Mouse (Mus musculus) forebrain, embryonic 12.5 days (tissue): ENCODE results near the gene Pik3ip1. TPM values are rescaled to one million over a fixed set of nuclear protein-coding genes. Genes with fewer than 3 reads are reported as not detected.

Experiments
- ATAC-seq: fragments of 200-750 bp; cut with Nextera tagmentation; 2 replicates; pipeline ENCODE4 v1.8.0; 2017; ENCODE audit warnings: moderate TSS enrichment; ENCODE audit not compliant: low FRiP score
- H3K27ac ChIP-seq: fragments of 300-500 bp; sonication (generic); 2 replicates; pipeline ENCODE4 v1.5.1; 2016; ENCODE audit warnings: mild to moderate bottlenecking
- H3K27me3 ChIP-seq: fragments of 300-500 bp; sonication (generic); 2 replicates; pipeline ENCODE4 v1.6.1; 2016; ENCODE audit warnings: mild to moderate bottlenecking
- H3K36me3 ChIP-seq: fragments of 300-500 bp; sonication (generic); replicated peaks from 2 replicates; pipeline ENCODE4 v1.6.1; 2016; ENCODE audit warnings: mild to moderate bottlenecking
- H3K4me1 ChIP-seq: fragments of 300-500 bp; sonication (generic); 2 replicates; pipeline ENCODE4 v1.6.1; 2016
- H3K4me2 ChIP-seq: fragments of 300-500 bp; sonication (generic); 2 replicates; pipeline ENCODE4 v1.6.1; 2016; ENCODE audit warnings: mild to moderate bottlenecking, moderate library complexity
- H3K4me3 ChIP-seq: fragments of 300-500 bp; sonication (generic); replicated peaks from 2 replicates; pipeline ENCODE4 v1.5.1; 2016; ENCODE audit warnings: mild to moderate bottlenecking
- H3K9ac ChIP-seq: fragments of 300-500 bp; sonication (generic); 2 replicates; pipeline ENCODE4 v1.6.1; 2016; ENCODE audit warnings: mild to moderate bottlenecking
- H3K9me3 ChIP-seq: fragments of 300-500 bp; sonication (generic); 2 replicates; pipeline ENCODE4 v1.6.1; 2016
- WGBS: fragments of 180-500 bp; shearing (Covaris S2); methylation state at CpG from one replicate; pipeline ENCODE4 v1.1.7; 2016; 5-methylcytosine and 5-hydroxymethylcytosine counted together
- polyA plus RNA-seq: library from polyadenylated mRNA; unstranded; fragments of >200 nt; fragmentation: Nextera tagmentation; extraction: Ambion mirVana; gene quantifications from 2 replicates; pipeline ENCODE4 v1.2.1, GENCODE M21; 2016

Pik3ip1 gene
- polyA plus RNA-seq, 1 experiment from 2014 or later = 12.8 TPM

DNA sequence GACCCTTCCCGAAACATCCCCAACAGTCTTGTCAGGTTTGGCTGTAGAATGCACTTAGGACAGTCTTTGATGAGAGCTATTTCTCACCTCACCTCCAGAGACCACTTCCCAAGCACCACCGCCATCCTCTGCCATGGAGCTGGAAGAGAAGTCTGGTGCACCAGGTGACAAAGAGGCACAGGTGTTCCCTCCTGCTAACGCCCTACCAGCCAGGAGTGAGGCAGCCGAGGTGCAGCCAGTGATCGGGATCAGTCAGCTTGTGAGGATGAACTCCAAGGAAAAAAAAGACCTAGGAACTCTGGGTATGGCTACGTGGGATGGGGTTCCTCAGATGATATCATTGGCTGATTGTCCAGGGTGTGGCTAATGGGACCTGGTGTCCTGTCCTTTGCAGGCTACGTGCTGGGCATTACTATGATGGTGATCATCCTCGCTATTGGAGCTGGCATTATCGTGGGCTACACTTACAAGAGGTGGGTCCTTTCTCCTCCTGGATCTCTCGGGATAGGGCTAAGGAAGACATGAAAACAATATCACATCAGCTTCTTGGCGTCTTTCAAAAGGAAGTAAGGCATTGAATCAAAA is 3.0 kb downstream of the Pik3ip1 start:
- no peak overlapping the region for H3K4me2 ChIP-seq
- H3K4me1 ChIP-seq = peaks cover 48% of the 10 kb centered on the region
- no peak overlapping the region for H3K9ac ChIP-seq

DNA sequence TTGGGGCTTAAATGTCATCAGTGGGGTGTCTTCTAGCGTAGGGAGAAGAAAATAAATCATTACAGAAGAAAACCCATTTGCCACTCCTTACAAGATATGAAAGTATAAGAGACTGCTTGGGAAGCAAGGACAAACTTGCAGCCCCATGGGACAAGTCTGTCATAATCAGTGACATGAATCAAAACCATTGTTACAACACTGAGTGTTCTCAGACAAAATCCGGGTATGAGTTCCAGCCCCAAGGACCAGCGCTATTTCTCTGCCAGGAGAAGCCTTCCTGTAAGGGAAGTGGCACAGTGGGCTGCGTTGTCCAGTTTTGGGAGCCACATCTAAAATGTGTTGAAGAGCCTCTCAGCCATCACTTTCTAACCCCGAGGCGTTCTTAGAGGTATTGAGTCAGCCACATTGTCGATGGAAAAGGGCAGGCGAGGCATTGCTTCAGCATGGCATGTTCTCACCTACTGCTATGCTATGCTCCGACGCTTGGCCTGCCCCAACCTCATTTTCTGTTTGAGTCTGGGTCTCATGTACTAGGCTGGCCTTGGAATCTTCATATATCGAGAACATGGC is 4.0 kb downstream of the Pik3ip1 start:
- Histone ChIP-seq H3K4me3 (no peak overlapping the region), H3K4me2 (no peak overlapping the region)

More for the DNA sequence above, 3.0 kb downstream of the Pik3ip1 start:
- 88% methylated on average over 11 of the region's 11 CpGs for WGBS
- Histone ChIP-seq H3K27ac (no peak overlapping the region), H3K4me3 (no peak overlapping the region), H3K36me3 (no peaks in the 10 kb centered on the region), H3K27me3 (peaks cover 11% of the 10 kb centered on the region), H3K9me3 (no peaks in the 10 kb centered on the region)
- ATAC-seq = no peak

DNA sequence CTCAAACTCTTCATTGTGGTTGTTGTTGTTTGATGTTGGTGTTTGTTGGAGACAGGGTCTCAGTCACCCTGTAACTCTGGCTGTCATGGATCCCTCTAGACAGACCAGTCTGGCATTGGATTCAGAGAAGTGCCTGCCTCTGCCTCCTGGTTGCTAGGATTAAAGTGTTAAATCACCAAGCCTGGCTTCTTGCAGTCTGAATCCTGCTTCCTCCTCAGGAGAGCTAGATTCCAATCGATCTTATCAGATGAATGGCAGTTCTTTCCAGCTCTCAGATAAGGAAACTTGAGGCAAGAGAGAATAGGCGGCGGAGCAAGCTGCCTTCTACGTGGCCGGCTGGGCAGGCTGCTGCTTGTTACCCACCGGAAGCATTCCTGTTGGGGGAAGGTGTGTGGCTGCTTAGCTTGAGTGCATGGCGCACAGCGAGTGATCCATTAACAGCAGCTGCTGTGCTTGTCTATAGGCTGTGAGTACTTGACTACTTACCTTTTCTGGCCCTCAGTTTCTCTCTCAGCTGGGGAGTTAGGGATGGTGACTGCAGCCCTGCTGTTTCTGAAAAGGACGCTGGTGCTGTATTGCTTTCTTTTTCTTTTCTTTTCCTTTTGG is 4.6 kb downstream of the Pik3ip1 start:
- H3K9me3 ChIP-seq = no peaks in the 10 kb centered on the region
- 50% methylated on average over 9 of the region's 9 CpGs for WGBS
- H3K9ac ChIP-seq = no peak overlapping the region
- ATAC-seq = no peak
- no peak overlapping the region for H3K27ac ChIP-seq
- peaks cover 48% of the 10 kb centered on the region for H3K4me1 ChIP-seq
- no peak overlapping the region for H3K4me2 ChIP-seq
- peaks cover 6% of the 10 kb centered on the region; the same call in 1 of the 2 replicates for H3K27me3 ChIP-seq
- H3K4me3 ChIP-seq = no peak overlapping the region
- H3K36me3 ChIP-seq = no peaks in the 10 kb centered on the region

More for the DNA sequence above, 4.0 kb downstream of the Pik3ip1 start:
- Histone ChIP-seq H3K9ac (no peak overlapping the region), H3K4me1 (peaks cover 48% of the 10 kb centered on the region), H3K27ac (no peak overlapping the region), H3K27me3 (peaks cover 10% of the 10 kb centered on the region), H3K9me3 (no peaks in the 10 kb centered on the region), H3K36me3 (no peaks in the 10 kb centered on the region)
- ATAC-seq = no peak
- 89% methylated on average over 11 of the region's 11 CpGs for WGBS

DNA sequence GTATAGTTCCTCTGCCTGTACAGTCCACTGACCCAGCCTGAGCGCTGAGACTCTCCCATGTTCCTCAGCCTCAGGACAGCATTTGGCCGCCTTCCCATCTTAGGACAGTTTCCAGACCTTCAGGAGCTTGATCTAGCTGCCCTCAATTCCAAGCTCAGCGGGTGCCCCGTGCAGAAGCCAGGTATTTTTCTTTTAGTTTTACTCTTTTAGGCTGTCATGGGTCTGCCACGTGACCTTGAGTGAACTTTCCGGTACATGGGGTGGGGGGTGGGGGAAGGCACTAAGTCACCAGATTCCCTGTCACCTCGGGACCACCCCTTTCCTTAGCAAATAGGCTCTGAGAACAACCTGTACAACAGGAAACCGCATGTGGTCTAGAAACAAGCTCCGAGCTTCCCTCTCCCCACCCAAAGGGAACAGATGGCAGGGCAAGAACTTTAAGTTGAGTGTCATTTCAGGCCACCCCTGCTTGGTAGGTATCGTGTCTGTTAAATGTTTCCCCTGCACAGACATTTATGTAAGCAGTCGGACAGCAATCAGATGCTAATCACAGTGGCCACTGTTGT is 5.5 kb downstream of the Pik3ip1 start:
- WGBS = 53% methylated on average over 11 of the region's 11 CpGs

DNA sequence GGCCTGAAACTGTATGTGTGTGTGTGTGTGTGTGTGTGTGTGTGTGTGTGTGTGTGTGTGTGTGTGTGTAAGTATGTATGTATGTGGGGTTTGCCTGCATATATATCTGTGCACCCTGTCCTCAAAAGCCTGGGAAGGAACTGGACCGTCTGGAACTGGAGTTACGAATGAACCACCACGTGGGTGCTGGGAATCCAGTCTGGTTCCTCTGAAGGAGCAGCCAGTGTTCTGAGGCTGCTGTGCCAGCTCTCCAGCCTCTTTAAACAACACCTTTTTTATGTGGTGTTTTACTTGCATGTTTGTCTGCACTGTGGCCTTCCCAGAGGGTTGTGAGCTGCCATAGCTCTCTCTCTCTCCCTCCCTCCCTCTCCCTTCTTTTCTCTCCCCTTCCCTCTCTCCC is 6.4 kb downstream of the Pik3ip1 start:
- Histone ChIP-seq H3K27ac (no peak overlapping the region), H3K4me2 (no peak overlapping the region), H3K36me3 (peaks cover 2% of the 10 kb centered on the region), H3K9ac (no peak overlapping the region), H3K9me3 (no peaks in the 10 kb centered on the region), H3K4me1 (peaks cover 35% of the 10 kb centered on the region), H3K27me3 (peaks cover 3% of the 10 kb centered on the region; the same call in 1 of the 2 replicates), H3K4me3 (no peak overlapping the region)
- WGBS = 79% methylated on average over 3 of the region's 3 CpGs
- no peak for ATAC-seq

More for the DNA sequence above, 5.5 kb downstream of the Pik3ip1 start:
- Histone ChIP-seq H3K27me3 (peaks cover 6% of the 10 kb centered on the region; the same call in 1 of the 2 replicates), H3K27ac (no peak overlapping the region), H3K4me1 (peaks cover 43% of the 10 kb centered on the region), H3K4me2 (no peak overlapping the region), H3K36me3 (no peaks in the 10 kb centered on the region), H3K4me3 (no peak overlapping the region), H3K9ac (no peak overlapping the region), H3K9me3 (no peaks in the 10 kb centered on the region)
- no peak for ATAC-seq

DNA sequence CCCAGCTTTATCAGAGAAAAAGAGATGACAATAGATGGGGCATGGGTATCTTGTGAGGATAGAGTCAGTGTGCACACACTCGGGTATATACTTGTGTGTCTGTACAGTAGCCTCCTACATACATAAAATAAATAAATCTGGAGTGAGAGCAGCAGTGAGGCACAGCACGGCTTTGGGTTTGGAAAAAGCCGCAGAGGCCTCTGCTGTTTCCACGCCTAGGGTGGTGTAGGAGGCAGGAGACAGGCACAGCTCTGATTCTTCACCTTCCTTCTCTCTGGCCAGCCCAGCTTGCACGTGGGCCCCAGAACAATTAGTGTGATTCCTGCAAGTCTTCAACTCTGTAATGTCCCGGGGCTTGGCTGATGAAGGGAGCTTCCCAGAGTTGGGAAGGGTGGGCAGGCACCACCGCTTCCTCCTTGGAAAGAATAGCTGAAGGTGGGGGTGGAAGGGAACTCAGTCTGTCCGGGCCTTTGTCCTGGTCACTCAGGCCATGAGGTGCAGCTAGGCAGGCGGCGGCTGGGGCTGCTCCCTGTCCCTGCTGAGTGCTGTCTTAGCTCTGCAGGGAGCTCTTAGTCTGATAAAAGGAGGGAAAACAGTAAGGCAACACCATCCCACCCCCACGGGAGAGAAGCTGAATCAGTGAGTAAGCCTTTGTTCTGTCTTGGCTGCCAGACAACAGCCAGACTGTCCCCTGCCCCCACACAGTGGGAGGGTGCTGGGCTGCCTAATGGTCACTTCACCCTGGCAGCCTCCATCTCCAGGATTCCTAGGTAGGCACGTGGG is 7.2 kb downstream of the Pik3ip1 start:
- 6% methylated on average over 12 of the region's 12 CpGs for WGBS
- Histone ChIP-seq H3K27ac (peak overlapping the region; percentile 83), H3K4me3 (no peak overlapping the region), H3K9me3 (no peaks in the 10 kb centered on the region), H3K4me1 (peaks cover 30% of the 10 kb centered on the region), H3K9ac (peak overlapping the region; percentile 33; the same call in 1 of the 2 replicates), H3K4me2 (peak overlapping the region; percentile 22), H3K36me3 (peaks cover 9% of the 10 kb centered on the region), H3K27me3 (no peaks in the 10 kb centered on the region; the same call in 1 of the 2 replicates)
- peak; percentile 70 for ATAC-seq

DNA sequence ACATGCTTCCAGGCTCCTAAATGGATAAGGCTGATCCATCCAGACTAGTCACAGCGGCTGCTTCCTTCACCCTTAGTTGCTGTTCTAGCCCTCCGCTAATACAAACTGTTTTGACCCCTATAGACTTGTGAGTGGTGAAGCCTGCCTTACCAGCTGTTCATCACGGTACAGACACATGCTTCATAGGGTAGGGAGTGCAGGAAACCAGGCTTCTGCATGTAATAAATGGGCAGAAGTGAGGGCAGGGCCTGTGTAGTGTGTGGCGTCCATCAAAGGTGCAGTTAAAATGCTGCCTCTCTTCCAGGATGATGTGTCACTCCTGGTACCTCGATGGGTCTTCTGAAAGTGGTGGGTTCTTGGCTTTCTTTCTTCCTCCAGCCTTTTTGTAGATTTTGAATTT is 7.8 kb downstream of the Pik3ip1 start:
- Histone ChIP-seq H3K4me1 (peaks cover 25% of the 10 kb centered on the region), H3K4me2 (no peak overlapping the region), H3K4me3 (no peak overlapping the region), H3K27ac (peak overlapping the region; percentile 83), H3K9ac (0 out of 2 replicates have a peak overlapping the region, but pooled peaks have one; percentile 7), H3K9me3 (no peaks in the 10 kb centered on the region), H3K36me3 (peaks cover 12% of the 10 kb centered on the region), H3K27me3 (no peaks in the 10 kb centered on the region; the same call in 1 of the 2 replicates)
- ATAC-seq = 0 out of 2 replicates have a peak, but pooled peaks have one; percentile 34
- WGBS = 52% methylated on average over 5 of the region's 5 CpGs

DNA sequence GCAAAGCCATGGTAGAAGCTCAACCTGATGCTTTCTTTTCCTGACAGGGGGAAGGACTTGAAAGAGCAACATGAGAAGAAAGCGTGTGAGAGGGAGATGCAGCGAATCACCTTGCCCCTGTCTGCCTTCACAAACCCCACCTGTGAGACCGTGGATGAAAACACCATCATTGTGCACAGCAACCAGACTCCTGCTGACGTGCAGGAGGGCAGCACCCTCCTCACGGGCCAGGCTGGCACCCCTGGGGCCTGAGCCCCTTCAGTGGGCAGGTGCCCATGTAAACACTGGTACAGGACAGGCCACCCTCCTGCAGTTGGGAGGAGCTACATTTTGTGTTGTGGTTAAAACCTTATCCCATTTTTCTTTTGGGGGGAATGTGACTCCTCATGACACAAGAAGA is 11.3 kb downstream of the Pik3ip1 start:
- Histone ChIP-seq H3K36me3 (peaks cover 43% of the 10 kb centered on the region), H3K27me3 (no peaks in the 10 kb centered on the region)
- WGBS = 79% methylated on average over 5 of the region's 5 CpGs

DNA sequence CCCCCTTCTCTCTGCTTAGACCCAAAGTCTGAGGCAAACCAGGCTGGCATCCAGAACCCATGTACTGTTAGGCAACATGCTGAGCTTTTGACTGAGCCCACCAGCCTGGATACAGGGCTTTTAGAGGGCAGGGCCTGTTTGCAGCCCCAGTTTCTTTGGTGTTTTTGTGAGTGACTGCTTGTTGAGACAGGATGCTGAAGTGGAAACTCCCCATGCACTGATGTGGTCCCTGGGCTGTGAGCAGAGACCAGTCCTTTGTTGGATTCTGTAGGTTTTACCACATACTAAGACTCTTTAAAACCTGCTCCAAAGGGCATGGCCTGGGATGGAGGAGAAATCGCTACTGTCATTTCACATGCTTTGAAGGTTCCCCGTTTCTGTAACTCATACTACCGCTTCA is 14.7 kb downstream of the Pik3ip1 start:
- 89% methylated on average over 3 of the region's 3 CpGs for WGBS
- no peak overlapping the region for H3K4me3 ChIP-seq
- H3K27ac ChIP-seq = no peak overlapping the region
- H3K36me3 ChIP-seq = peaks cover 62% of the 10 kb centered on the region
- H3K27me3 ChIP-seq = no peaks in the 10 kb centered on the region
- no peak for ATAC-seq
- H3K9me3 ChIP-seq = no peaks in the 10 kb centered on the region
- H3K4me1 ChIP-seq = peaks cover 19% of the 10 kb centered on the region
- H3K9ac ChIP-seq = no peak overlapping the region
- H3K4me2 ChIP-seq = no peak overlapping the region

More for the DNA sequence above, 11.3 kb downstream of the Pik3ip1 start:
- H3K9ac ChIP-seq = no peak overlapping the region
- no peak overlapping the region for H3K27ac ChIP-seq
- peaks cover 16% of the 10 kb centered on the region for H3K4me1 ChIP-seq
- no peak for ATAC-seq
- H3K4me2 ChIP-seq = no peak overlapping the region
- no peaks in the 10 kb centered on the region for H3K9me3 ChIP-seq
- H3K4me3 ChIP-seq = no peak overlapping the region

DNA sequence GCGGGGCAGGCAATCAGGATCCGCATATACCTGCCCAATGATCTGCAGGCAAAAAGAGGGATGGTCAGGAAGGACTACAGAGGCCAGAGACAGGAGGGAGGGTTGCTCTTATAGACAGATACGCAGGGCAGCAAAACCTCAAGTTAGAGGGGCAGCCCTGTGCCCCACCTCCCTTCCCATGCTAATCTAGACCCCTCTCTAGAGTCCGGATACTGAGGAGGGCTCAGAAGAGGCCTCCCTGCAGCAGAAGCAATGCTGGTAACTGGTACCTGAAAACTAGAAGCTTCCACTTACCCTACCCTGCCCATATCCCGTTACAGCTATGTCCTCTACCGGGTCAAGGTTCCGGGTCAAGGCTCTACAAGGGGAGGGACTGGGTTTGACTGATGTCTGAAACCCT is 16.1 kb downstream of the Pik3ip1 start:
- no peak for ATAC-seq
- Histone ChIP-seq H3K9me3 (no peaks in the 10 kb centered on the region), H3K27me3 (no peaks in the 10 kb centered on the region), H3K4me1 (peaks cover 19% of the 10 kb centered on the region), H3K36me3 (peaks cover 75% of the 10 kb centered on the region), H3K9ac (no peak overlapping the region), H3K27ac (no peak overlapping the region), H3K4me3 (no peak overlapping the region), H3K4me2 (no peak overlapping the region)
- WGBS = 96% methylated on average over 7 of the region's 7 CpGs

DNA sequence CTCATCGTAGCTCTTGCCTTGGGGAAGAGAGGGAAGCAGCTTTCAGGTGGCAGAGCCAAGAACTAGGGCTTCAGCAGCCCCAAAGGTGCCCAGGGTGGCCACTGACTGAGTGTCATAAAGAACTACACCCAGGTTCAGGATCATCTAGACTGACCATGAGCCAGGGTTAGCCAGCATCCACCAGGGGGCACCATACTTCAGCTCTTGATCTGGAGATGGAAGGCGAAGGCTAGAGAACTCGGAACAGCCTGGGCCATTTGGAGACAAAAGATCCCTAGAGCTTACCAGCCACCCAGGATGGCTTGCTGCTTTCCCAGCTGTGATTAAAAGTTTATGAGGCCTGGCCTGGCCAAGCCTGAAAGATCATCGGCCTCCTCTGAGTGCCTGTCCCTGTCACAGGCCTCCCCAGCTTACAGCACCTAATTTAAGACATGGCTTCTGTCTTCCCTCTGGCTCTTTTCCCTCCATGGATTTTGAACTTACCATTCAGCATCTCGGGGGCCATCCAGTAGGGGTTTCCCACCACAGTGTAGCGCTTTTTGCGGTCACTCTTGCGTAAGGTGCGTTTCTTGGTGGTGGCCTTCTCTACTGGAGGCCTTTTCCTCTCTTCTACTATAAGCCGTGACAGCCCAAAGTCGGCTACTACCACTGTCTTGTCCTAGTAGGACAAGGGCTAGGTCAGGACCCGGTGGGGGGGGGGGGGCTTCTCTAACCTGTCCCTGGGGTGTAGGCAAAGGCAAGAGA is 17.1 kb downstream of the Pik3ip1 start:
- no peak overlapping the region for H3K4me2 ChIP-seq
- H3K4me3 ChIP-seq = no peak overlapping the region
- H3K9me3 ChIP-seq = no peaks in the 10 kb centered on the region
- peaks cover 74% of the 10 kb centered on the region for H3K36me3 ChIP-seq
- no peaks in the 10 kb centered on the region for H3K27me3 ChIP-seq
- peaks cover 19% of the 10 kb centered on the region for H3K4me1 ChIP-seq
- H3K27ac ChIP-seq = 0 out of 2 replicates have a peak overlapping the region, but pooled peaks have one; percentile 5
- 62% methylated on average over 12 of the region's 12 CpGs for WGBS
- ATAC-seq = peak; percentile 69; the same call in 1 of the 2 replicates
- no peak overlapping the region for H3K9ac ChIP-seq
